ENCODE assay signal across 24 mouse cellular contexts in the genomic region with DNA sequence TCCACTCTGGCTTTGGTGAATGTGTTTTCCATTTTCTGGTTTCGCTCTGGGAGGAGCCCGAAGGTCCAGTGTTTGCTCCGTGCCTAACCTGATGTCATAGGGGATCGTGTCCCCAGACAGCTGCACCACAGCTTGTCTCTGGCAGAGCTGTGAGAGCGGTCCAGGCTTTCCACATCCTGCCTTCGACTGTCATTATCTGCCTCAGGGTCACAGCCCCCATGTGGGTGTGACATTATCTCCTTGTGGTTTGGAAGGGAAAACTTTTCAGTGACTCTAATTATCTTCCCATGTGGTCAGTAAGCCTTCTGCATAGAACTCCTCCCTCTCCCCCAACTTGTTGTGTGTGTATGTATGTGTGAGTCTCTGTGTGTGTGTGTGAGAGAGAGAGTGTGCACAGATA. TPM values are rescaled to one million over a fixed set of nuclear protein-coding genes. Genes with fewer than 3 reads are reported as not detected.
DNase-seq lines count a peak whose midpoint lies in the region; ATAC-seq and TF ChIP-seq lines count a peak whose summit lies in the region.
"Had no signal": no experiment of that assay in that cellular context is flagged by ENCODE, and none has a peak within 500 bp of the region (broad histone marks: within the 10 kb centered on the region; RNA-seq: fewer than 3 reads in every experiment).

No protein-coding gene starts in this region.

- peaks cover 16% of the 10 kb centered on the region for H3K4me1 ChIP-seq in liver, embryonic 11.5 days (replicated peaks; ENCODE audit: control insufficient read depth, insufficient read depth, low read length)
- no peaks in the 10 kb centered on the region for H3K4me1 ChIP-seq in MEL (ENCODE audit: control insufficient read depth in 1 of 2, insufficient read depth in 2 of 2, low read length in 2 of 2)
- H3K4me1 ChIP-seq: midbrain, embryonic 12.5 days had no signal

- no peak for TF ChIP-seq POLR2A in MEL (IDR thresholded peaks at IDR 0.05; ENCODE audit: control insufficient read depth in 1 of 2, insufficient read depth in 1 of 2, low read depth in 1 of 2, low read length in 2 of 2, poor library complexity in 1 of 2)

- no peak overlapping the region for H3K4me3 ChIP-seq in liver, embryonic 11.5 days (ENCODE audit: low read depth, low read length)
- H3K4me3 ChIP-seq in C2C12 (ENCODE audit: insufficient read depth, poor library complexity, severe bottlenecking) = no peak overlapping the region
- H3K4me3 ChIP-seq in MEL (ENCODE audit: control insufficient read depth in 1 of 2, insufficient read depth in 1 of 2, low read depth in 2 of 2, low read length in 2 of 2) = no peak overlapping the region
- H3K4me3 ChIP-seq: embryonic facial prominence, embryonic 10.5 days; embryonic facial prominence, embryonic 15.5 days; forebrain, embryonic 12.5 days; heart, embryonic 12.5 days; limb, embryonic 12.5 days; liver, embryonic 15.5 days; midbrain, embryonic 12.5 days; neural tube, embryonic 13.5 days had no signal

- no peak for DNase-seq in liver, embryonic 11.5 days (ENCODE audit: low spot score)
- DNase-seq in liver = no peak
- DNase-seq in MEL (ENCODE audit: low read depth, low spot score) = peak; percentile 16
- DNase-seq in thymus, postnatal 0 days (ENCODE audit: low spot score) = no peak
- DNase-seq in left cerebral cortex, adult 11 months (ENCODE audit: low spot score) = no peak
- no peak for DNase-seq in left cerebral cortex, postnatal 4 days
- DNase-seq: adrenal gland, adult 2 months; adrenal gland, postnatal 36 days; cerebellum, adult 18-20 months; cerebellum, postnatal 10 days; forebrain, postnatal 0 days; layer of hippocampus, adult 9-11 months had no signal

- TF ChIP-seq RAD21 in MEL (IDR thresholded peaks at IDR 0.05; ENCODE audit: low read depth, low read length) = no peak

- TF ChIP-seq EP300 in MEL (IDR thresholded peaks at IDR 0.05; ENCODE audit: low read depth in 1 of 2, low read length in 2 of 2) = peak in 1 of 2 experiments; percentile 23; a peak in 1 of 4 replicates

- WGBS in liver, embryonic 11.5 days = 54% methylated on average over 6 of the region's 6 CpGs

- no peak overlapping the region for H3ac ChIP-seq in C2C12 (ENCODE audit: control insufficient read depth, insufficient read length, low read depth)

- intact Hi-C loops in left cerebral cortex, postnatal 4 days (cut with DNase I) = no loop called here

- no peak overlapping the region for H3K4me2 ChIP-seq in liver, embryonic 11.5 days
- H3K4me2 ChIP-seq: embryonic facial prominence, embryonic 15.5 days; forebrain, embryonic 12.5 days; heart, embryonic 12.5 days; hindbrain, embryonic 14.5 days; limb, embryonic 12.5 days; liver, embryonic 15.5 days; midbrain, embryonic 12.5 days; neural tube, embryonic 13.5 days had no signal

- no peaks in the 10 kb centered on the region for H3K36me3 ChIP-seq in liver, embryonic 11.5 days (ENCODE audit: control insufficient read depth, insufficient read depth, low read length)
- no peaks in the 10 kb centered on the region for H3K36me3 ChIP-seq in C2C12 (ENCODE audit: control insufficient read depth, insufficient read depth)
- H3K36me3 ChIP-seq in MEL (ENCODE audit: control insufficient read depth in 1 of 2, insufficient read depth in 2 of 2, low read length in 2 of 2) = no peaks in the 10 kb centered on the region
- H3K36me3 ChIP-seq: embryonic facial prominence, embryonic 10.5 days; embryonic facial prominence, embryonic 15.5 days; forebrain, embryonic 12.5 days; heart, embryonic 12.5 days; limb, embryonic 12.5 days; liver, embryonic 15.5 days; midbrain, embryonic 12.5 days; neural tube, embryonic 13.5 days had no signal

- H3K79me2 ChIP-seq in C2C12 (ENCODE audit: control insufficient read depth, insufficient read depth) = no peaks in the 10 kb centered on the region
- no peaks in the 10 kb centered on the region for H3K79me2 ChIP-seq in MEL (ENCODE audit: control insufficient read depth, insufficient read depth, low read length, poor library complexity)

- H3K27ac ChIP-seq in liver, embryonic 11.5 days (ENCODE audit: low read depth, low read length) = no peak overlapping the region
- no peak overlapping the region for H3K27ac ChIP-seq in MEL (ENCODE audit: control insufficient read depth, low read depth, low read length)
- H3K27ac ChIP-seq: embryonic facial prominence, embryonic 10.5 days; embryonic facial prominence, embryonic 15.5 days; forebrain, embryonic 12.5 days; hindbrain, embryonic 14.5 days; limb, embryonic 12.5 days; liver, embryonic 15.5 days; midbrain, embryonic 12.5 days; neural tube, embryonic 13.5 days had no signal

- no peaks in the 10 kb centered on the region for H3K79me3 ChIP-seq in C2C12 (ENCODE audit: low read depth)

- TF ChIP-seq CTCF in C2C12 (IDR thresholded peaks at IDR 0.05; ENCODE audit: control insufficient read depth, insufficient read depth, insufficient read length) (no peak), MEL (IDR thresholded peaks at IDR 0.05 in 2 of 3, conservative IDR thresholded peaks at IDR 0.05 in 1 of 3; ENCODE audit: control insufficient read depth in 1 of 3, insufficient read depth in 1 of 3, low read depth in 2 of 3, low read length in 3 of 3, poor library complexity in 1 of 3, severe bottlenecking in 1 of 3) (no peak)

- no peak overlapping the region for H3K9ac ChIP-seq in liver, embryonic 11.5 days (ENCODE audit: low read depth, low read length)
- no peak overlapping the region for H3K9ac ChIP-seq in MEL (ENCODE audit: control insufficient read depth, low read depth, low read length, poor library complexity, severe bottlenecking)
- H3K9ac ChIP-seq: embryonic facial prominence, embryonic 15.5 days; forebrain, embryonic 12.5 days; forebrain, postnatal 0 days; heart, embryonic 12.5 days; hindbrain, embryonic 14.5 days; limb, embryonic 12.5 days; liver, embryonic 15.5 days; midbrain, embryonic 12.5 days; neural tube, embryonic 13.5 days had no signal

- no peaks in the 10 kb centered on the region for H3K27me3 ChIP-seq in liver, embryonic 11.5 days (replicated peaks; ENCODE audit: control insufficient read depth, insufficient read depth, low read length)
- H3K27me3 ChIP-seq in C2C12 (ENCODE audit: control insufficient read depth, insufficient read depth, insufficient read length) = no peaks in the 10 kb centered on the region
- no peaks in the 10 kb centered on the region for H3K27me3 ChIP-seq in MEL (ENCODE audit: control insufficient read depth in 1 of 2, insufficient read depth in 2 of 2, low read length in 2 of 2)
- H3K27me3 ChIP-seq: embryonic facial prominence, embryonic 15.5 days; forebrain, embryonic 12.5 days; heart, embryonic 12.5 days; limb, embryonic 12.5 days; neural tube, embryonic 13.5 days had no signal

- peak; percentile 30; the same call in 1 of the 2 replicates for ATAC-seq in liver, embryonic 11.5 days (replicated peaks; ENCODE audit: low FRiP score)
- peak; percentile 68 for ATAC-seq in megakaryocyte progenitor cell, adult 5-6 weeks (replicated peaks; ENCODE audit: poor library complexity)
- ATAC-seq: forebrain, postnatal 0 days; intestine, postnatal 0 days had no signal

- H3K9me3 ChIP-seq in liver, embryonic 11.5 days (ENCODE audit: control insufficient read depth, low read length) = no peaks in the 10 kb centered on the region
- no peaks in the 10 kb centered on the region for H3K9me3 ChIP-seq in MEL (replicated peaks; ENCODE audit: insufficient read depth, low read length)
- H3K9me3 ChIP-seq: embryonic facial prominence, embryonic 10.5 days; embryonic facial prominence, embryonic 15.5 days; forebrain, embryonic 12.5 days; heart, embryonic 12.5 days; limb, embryonic 12.5 days; liver, embryonic 15.5 days; midbrain, embryonic 12.5 days; neural tube, embryonic 13.5 days had no signal

TF ChIP-seq in C2C12, 6 proteins besides CTCF, POLR2A, EP300 and RAD21:
- TF ChIP-seq MYOG (IDR thresholded peaks at IDR 0.05; ENCODE audit: control insufficient read depth, extremely low read depth, insufficient read length) (no peak), MYOD1 (IDR thresholded peaks at IDR 0.05; ENCODE audit: control insufficient read depth, insufficient read length, low read depth) (peak; percentile 68)

TF ChIP-seq in MEL, 35 proteins besides CTCF, POLR2A, EP300 and RAD21:
- TF ChIP-seq MEF2A (IDR thresholded peaks at IDR 0.05; ENCODE audit: extremely low read depth, insufficient replicate concordance, low read depth, low read length, poor library complexity, severe bottlenecking) (no peak), TCF12 (IDR thresholded peaks at IDR 0.05; ENCODE audit: low read depth, low read length) (0 out of 2 replicates have a peak, but pooled peaks have one; percentile 7)

RNA-seq across cellular contexts. Expression of a gene that starts 40.6 kb away (rescaled TPM):
- 49.5 and 49.7 TPM in 2 replicates for polyA plus RNA-seq in liver, embryonic 11.5 days (2014; fragmentation: Nextera tagmentation; extraction: Ambion mirVana)
- polyA plus RNA-seq in C2C12 (2012; fragmentation: generic; extraction: Trizol) (1.1 TPM), MEL (2012; ENCODE audit: insufficient read depth in 1 of 2, insufficient read length in 2 of 2, low read depth in 1 of 2, low replicate concordance in 2 of 2, missing spikeins in 1 of 2) (1 to 10 TPM in 1 of 2 experiments, not detected in 1; 7.7 TPM)
- total RNA-seq in MEL (2012; rRNA removed) = 6.1 and 11.0 TPM in 2 replicates
- 0.07 and 0.39 TPM in 2 replicates for total RNA-seq in megakaryocyte progenitor cell, adult 5-6 weeks (2015)
- total RNA-seq in megakaryocyte progenitor cell, adult 5-6 weeks (2017) = 0.58 and 1.5 TPM in 2 replicates
- 8.5 and 9.0 TPM in 2 replicates for polyA plus RNA-seq in thymus, postnatal 0 days (2015; fragmentation: Nextera tagmentation; extraction: Ambion mirVana)
- total RNA-seq in left cerebral cortex, postnatal 4 days (2021) = 1 to 10 TPM; 7.0 to 9.7 TPM
